Mouse (Mus musculus) embryonic fibroblast, embryonic 13.5 days (primary cell): ENCODE data around the gene Elmod2. TPM values are rescaled to one million over a fixed set of nuclear protein-coding genes. Genes with fewer than 3 reads are reported as not detected.

Experiments used
- H3K27ac ChIP-seq: 2 replicates; pipeline ENCODE4 v1.5.1; 2012; ENCODE audit warnings: low read length, control low read depth, inconsistent platforms; ENCODE audit not compliant: insufficient read depth
- H3K4me1 ChIP-seq: 2 replicates; pipeline ENCODE4 v1.6.1; 2011; ENCODE audit warnings: low read length; ENCODE audit not compliant: control insufficient read depth, insufficient read depth
- H3K4me3 ChIP-seq: 2 replicates; pipeline ENCODE4 v1.5.1; 2011; ENCODE audit warnings: mild to moderate bottlenecking, control low read depth, low read length; ENCODE audit not compliant: insufficient read depth
- CTCF ChIP-seq: IDR thresholded peaks from 2 replicates; pipeline ENCODE4 v1.5.1; 2011; ENCODE audit warnings: mild to moderate bottlenecking, control low read depth, low read length, moderate library complexity, borderline replicate concordance; ENCODE audit not compliant: insufficient read depth
- POLR2A ChIP-seq: IDR thresholded peaks from 2 replicates; pipeline ENCODE4 v1.6.1; 2011; ENCODE audit warnings: low read depth, mild to moderate bottlenecking, control low read depth, low read length, moderate library complexity
- polyA plus RNA-seq: library from polyadenylated mRNA; stranded (reverse); fragments of >200 nt; gene quantifications from 2 replicates; pipeline ENCODE4 v1.2.4, GENCODE M21; 2011; ENCODE audit warnings: low read depth; ENCODE audit not compliant: missing spikeins, insufficient read length

Gene Elmod2
- polyA plus RNA-seq, 1 experiment = 20.5 TPM

GRCm38 (mm10) chr8:83278431-83278830 lies 53.9 kb downstream of the Elmod2 start:
- Histone ChIP-seq H3K27ac (no peak overlapping the region), H3K4me1 (peaks cover 4% of the 10 kb centered on the region; the same call in 1 of the 2 replicates), H3K4me3 (no peak overlapping the region)
- TF ChIP-seq POLR2A (no peak), CTCF (no peak)

GRCm38 (mm10) chr8:83274470-83274869 lies 57.8 kb downstream of the Elmod2 start:
- no peak for TF ChIP-seq POLR2A
- TF ChIP-seq CTCF = no peak
- Histone ChIP-seq H3K27ac (no peak overlapping the region), H3K4me3 (no peak overlapping the region), H3K4me1 (peaks cover 4% of the 10 kb centered on the region; the same call in 1 of the 2 replicates)

- TF ChIP-seq POLR2A (no peak), CTCF (no peak)
- H3K4me3 ChIP-seq = no peak overlapping the region
- no peaks in the 10 kb centered on the region for H3K4me1 ChIP-seq
- no peak overlapping the region for H3K27ac ChIP-seq
These were observed 59.8 kb downstream of the Elmod2 start for GRCm38 (mm10) chr8:83272464-83272863.

- no peaks in the 10 kb centered on the region for H3K4me1 ChIP-seq
- no peak overlapping the region for H3K4me3 ChIP-seq
- H3K27ac ChIP-seq = no peak overlapping the region
- TF ChIP-seq CTCF (no peak), POLR2A (no peak)
These were observed 61.1 kb downstream of the Elmod2 start for GRCm38 (mm10) chr8:83271172-83271571.

Other genes starting within 250 kb of the Elmod2 start
- 5.4 and 8.0 TPM in 2 replicates for gene Tbc1d9, start 167.1 kb downstream of the Elmod2 start, polyA plus RNA-seq
- 0.45 TPM in 1 of 2 replicates, not detected in the other for gene Gm10645, start 166.3 kb downstream of the Elmod2 start, polyA plus RNA-seq
- gene Ucp1, start 42.1 kb downstream of the Elmod2 start, polyA plus RNA-seq = not detected in 2 replicates
- gene Mgat4d, start 16.0 kb upstream of the Elmod2 start, polyA plus RNA-seq = not detected in 2 replicates
- not detected in 2 replicates for gene Clgn, start 57.4 kb upstream of the Elmod2 start, polyA plus RNA-seq
- 136 and 149 TPM in 2 replicates for gene Scoc, start 125.9 kb upstream of the Elmod2 start, polyA plus RNA-seq
- gene Olfr370, start 203.3 kb upstream of the Elmod2 start, polyA plus RNA-seq = not detected in 2 replicates
- gene Ndufb7, start 234.2 kb upstream of the Elmod2 start, polyA plus RNA-seq = 67.4 and 86.9 TPM in 2 replicates